Mouse (Mus musculus) embryonic fibroblast, embryonic 13.5 days (primary cell): ENCODE data around the gene Cltb. TPM values are rescaled to one million over a fixed set of nuclear protein-coding genes. Genes with fewer than 3 reads are reported as not detected.
A peak's percentile ranks its signal among the peaks of the same experiment; 100 is the strongest.

ENCODE experiments used
- H3K27ac ChIP-seq: 2 replicates; pipeline ENCODE4 v1.5.1; 2012; ENCODE audit warnings: low read length, control low read depth, inconsistent platforms; ENCODE audit not compliant: insufficient read depth
- H3K4me1 ChIP-seq: 2 replicates; pipeline ENCODE4 v1.6.1; 2011; ENCODE audit warnings: low read length; ENCODE audit not compliant: control insufficient read depth, insufficient read depth
- H3K4me3 ChIP-seq: 2 replicates; pipeline ENCODE4 v1.5.1; 2011; ENCODE audit warnings: mild to moderate bottlenecking, control low read depth, low read length; ENCODE audit not compliant: insufficient read depth
- CTCF ChIP-seq: IDR thresholded peaks from 2 replicates; pipeline ENCODE4 v1.5.1; 2011; ENCODE audit warnings: mild to moderate bottlenecking, control low read depth, low read length, moderate library complexity, borderline replicate concordance; ENCODE audit not compliant: insufficient read depth
- POLR2A ChIP-seq: IDR thresholded peaks from 2 replicates; pipeline ENCODE4 v1.6.1; 2011; ENCODE audit warnings: low read depth, mild to moderate bottlenecking, control low read depth, low read length, moderate library complexity
- polyA plus RNA-seq: library from polyadenylated mRNA; stranded (reverse); fragments of >200 nt; gene quantifications from 2 replicates; pipeline ENCODE4 v1.2.4, GENCODE M21; 2011; ENCODE audit warnings: low read depth; ENCODE audit not compliant: missing spikeins, insufficient read length

Gene Cltb
- polyA plus RNA-seq, 1 experiment, result 44.8 TPM

- no peak overlapping the region for H3K27ac ChIP-seq
- H3K4me3 ChIP-seq, result no peak overlapping the region
- no peaks in the 10 kb centered on the region for H3K4me1 ChIP-seq
- TF ChIP-seq POLR2A (no peak), CTCF (no peak)
These were observed 29.0 kb downstream of the Cltb start for GRCm38 (mm10) chr13:54582126-54582525.

- Histone ChIP-seq H3K4me1 (no peaks in the 10 kb centered on the region), H3K27ac (no peak overlapping the region), H3K4me3 (no peak overlapping the region)
- TF ChIP-seq POLR2A (no peak), CTCF (no peak)
These were observed 29.8 kb downstream of the Cltb start for GRCm38 (mm10) chr13:54581385-54581784.

DNA sequence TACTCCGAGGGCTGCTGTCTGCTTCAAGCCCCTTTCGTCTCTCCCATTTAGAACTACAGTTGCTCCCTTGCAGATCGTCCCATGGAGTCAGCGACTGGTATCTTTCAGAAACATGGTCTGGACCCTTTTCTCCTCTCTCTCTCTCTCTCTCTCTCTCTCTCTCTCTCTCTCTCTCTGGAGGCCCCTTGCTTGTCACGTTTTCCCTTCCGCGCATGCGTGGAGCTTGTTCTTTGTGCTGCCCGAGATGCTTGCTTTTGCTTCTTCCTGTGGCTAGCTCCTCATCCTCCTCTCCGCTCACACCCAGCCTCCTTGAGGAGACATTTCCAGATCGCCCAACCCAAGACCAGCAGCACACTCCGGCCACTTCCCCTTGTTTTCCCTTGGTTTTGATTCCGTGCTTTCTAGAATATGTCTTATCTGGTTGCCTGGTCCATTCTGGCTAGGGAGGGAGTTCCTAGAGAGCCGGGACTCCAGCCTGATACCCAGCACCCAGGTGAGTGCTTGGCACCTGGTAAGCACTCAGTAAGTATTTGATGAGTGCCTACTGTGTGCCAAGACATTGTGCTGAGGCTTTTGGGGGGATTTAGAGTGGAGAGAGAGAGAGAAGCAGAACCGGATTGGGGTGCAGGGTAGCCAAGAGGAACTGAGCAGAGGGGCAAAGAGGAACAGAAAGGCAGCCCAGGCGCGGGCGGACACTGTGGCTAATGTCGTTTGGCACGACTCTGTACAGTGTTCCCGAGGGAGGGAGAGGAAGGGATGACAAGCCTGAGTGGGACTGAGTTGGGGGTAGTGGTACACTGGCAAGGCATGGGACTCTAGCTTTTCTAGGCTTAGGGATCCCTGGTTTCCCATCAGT lies 33.3 kb downstream of the Cltb start:
- Histone ChIP-seq H3K27ac (no peak overlapping the region), H3K4me3 (no peak overlapping the region), H3K4me1 (0 out of 2 replicates have a peak, but pooled peaks cover 2% of the 10 kb centered on the region)
- no peak for TF ChIP-seq POLR2A
- no peak for TF ChIP-seq CTCF

DNA sequence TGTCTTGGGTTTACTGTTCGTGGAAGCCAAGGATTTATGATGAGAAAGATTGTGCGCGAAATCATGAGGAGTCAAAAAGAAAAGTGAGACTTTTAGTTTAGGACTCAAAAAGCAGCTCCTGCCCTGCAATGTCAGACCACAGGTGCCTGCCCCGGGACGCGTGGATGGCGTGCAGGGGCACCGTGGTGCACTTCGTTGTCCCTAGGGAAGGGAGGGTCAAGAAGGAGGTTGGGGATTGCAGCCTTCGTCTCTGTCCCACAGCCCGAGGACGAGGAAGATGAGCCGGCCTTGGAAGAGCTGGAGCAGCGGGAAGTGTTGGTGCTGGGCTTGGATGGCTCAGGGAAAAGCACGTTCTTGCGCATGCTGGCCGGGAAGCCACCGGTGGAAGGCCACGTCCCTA lies 35.7 kb downstream of the Cltb start:
- Histone ChIP-seq H3K27ac (peak overlapping the region; percentile 50), H3K4me3 (peak overlapping the region; percentile 76), H3K4me1 (0 out of 2 replicates have a peak, but pooled peaks cover 2% of the 10 kb centered on the region)
- no peak for TF ChIP-seq CTCF
- no peak for TF ChIP-seq POLR2A

DNA sequence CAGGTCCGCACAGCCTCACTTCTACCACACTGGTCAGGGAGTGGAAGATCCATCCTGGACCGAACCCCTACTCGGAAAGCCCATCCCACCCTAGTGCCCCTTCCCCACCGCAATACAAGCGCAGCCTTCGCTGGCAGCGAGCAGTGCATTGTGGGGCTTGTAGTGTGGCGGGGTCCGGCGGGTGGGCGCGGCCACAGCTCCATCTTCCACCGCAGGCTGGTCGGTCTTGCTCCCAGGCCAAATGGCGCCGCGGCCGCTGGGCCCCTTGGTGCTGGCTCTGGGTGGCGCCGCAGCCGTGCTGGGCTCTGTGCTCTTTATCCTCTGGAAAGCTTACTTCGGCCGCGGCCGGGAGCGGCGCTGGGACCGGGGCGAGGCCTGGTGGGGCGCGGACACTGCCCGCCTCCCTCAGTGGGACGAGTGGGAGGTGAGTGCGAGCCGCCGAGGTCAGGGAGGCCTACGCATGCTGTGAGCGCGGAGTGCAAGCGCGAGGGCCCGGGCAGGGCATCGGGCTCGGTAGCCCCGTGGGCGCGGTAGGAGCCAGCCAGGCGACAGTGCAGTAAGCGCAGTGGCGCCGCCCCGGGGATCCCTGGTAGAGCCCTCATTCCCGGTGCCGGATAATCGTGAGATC lies 36.2 kb downstream of the Cltb start, which contains the start of gene Arl10:
Arl10 (plus strand) TSS at position 162 of the 628 bp plus-strand sequence.
- Histone ChIP-seq H3K27ac (peak within 1 kb of the TSS; percentile 50), H3K4me1 (0 out of 2 replicates have a peak, but pooled peaks cover 2% of the 10 kb centered on the region)

DNA sequence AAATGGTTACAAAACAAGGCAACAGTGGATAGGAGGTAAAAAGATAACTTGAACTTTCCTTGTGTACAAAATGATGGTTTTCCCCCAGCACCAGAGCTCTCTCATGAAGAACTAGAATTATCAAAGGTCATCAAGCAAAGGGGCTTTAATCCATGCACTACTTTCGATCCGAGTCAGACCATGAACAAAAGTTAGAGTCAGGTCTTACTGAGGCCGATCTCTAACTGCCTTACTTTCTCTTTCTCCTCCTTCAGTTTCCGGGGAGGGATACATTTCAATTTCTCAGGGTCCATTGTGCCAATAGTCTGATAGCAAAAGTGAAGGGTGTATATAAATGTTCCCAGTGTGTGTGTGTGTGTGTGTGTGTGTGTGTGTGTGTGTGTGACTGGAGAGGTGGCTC lies 38.5 kb downstream of the Cltb start:
- H3K4me1 ChIP-seq, result 0 out of 2 replicates have a peak, but pooled peaks cover 2% of the 10 kb centered on the region
- H3K4me3 ChIP-seq, result no peak overlapping the region
- H3K27ac ChIP-seq, result no peak overlapping the region
- TF ChIP-seq CTCF (no peak), POLR2A (no peak)

More for the DNA sequence above, 36.2 kb downstream of the Cltb start, which contains the start of gene Arl10:
- peak within 1 kb of the TSS; percentile 76 for H3K4me3 ChIP-seq
- TF ChIP-seq POLR2A (peak; percentile 57), CTCF (no peak)

DNA sequence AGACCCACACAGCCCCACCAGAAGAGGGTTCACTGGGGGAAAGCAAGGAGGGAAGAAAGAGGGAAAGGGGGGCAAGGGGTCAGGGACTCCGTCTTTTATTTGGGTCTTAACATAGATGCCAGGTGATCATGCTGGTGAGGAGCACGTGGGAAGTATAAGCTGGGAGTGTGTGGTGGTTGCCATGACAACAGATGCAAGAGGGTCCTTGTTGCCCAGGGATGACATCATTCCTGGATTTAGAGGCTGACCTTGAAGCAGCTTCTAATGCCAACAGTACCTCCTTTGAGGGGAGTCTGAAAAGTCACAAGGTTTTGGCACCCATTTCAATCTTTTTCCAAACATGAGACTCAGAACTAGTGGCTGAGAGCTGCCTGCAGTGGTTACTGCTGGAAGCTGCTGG lies 39.5 kb downstream of the Cltb start:
- TF ChIP-seq CTCF (no peak), POLR2A (no peak)
- Histone ChIP-seq H3K4me1 (0 out of 2 replicates have a peak, but pooled peaks cover 2% of the 10 kb centered on the region), H3K27ac (no peak overlapping the region)

GRCm38 (mm10) chr13:54570736-54571135 lies 40.4 kb downstream of the Cltb start:
- Histone ChIP-seq H3K4me3 (no peak overlapping the region), H3K4me1 (0 out of 2 replicates have a peak, but pooled peaks cover 2% of the 10 kb centered on the region), H3K27ac (no peak overlapping the region)
- TF ChIP-seq CTCF, result no peak
- no peak for TF ChIP-seq POLR2A

More for the DNA sequence above, 39.5 kb downstream of the Cltb start:
- H3K4me3 ChIP-seq, result no peak overlapping the region

DNA sequence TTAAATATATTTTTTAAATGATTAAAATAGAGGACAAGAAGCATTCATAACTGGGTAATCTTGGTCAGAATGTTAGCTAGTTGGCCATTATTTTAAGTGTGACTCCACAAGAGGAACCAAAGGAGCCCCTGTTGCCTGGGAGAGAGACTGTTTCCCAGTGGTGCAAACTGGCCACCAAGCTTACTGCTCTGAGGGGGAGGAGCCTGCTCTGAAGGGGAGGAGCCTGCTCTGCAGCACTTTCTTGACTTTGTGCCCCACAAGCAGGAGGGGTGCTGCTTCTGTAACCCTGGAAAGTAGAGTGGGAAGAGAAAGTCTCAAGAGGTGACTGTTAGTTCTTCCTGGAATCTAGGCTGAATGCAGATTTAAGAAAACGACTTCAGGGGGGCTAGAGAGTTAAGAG lies 41.9 kb downstream of the Cltb start:
- TF ChIP-seq POLR2A (no peak), CTCF (no peak)
- Histone ChIP-seq H3K4me3 (no peak overlapping the region), H3K27ac (no peak overlapping the region), H3K4me1 (0 out of 2 replicates have a peak, but pooled peaks cover under 1% of the 10 kb centered on the region)
